In genomic region chr17:75470325-75470724, GRCm38 (mm10) we compare ENCODE assay signal across 26 mouse cellular contexts. TPM values are rescaled to one million over a fixed set of nuclear protein-coding genes. Genes with fewer than 3 reads are reported as not detected.
A peak's percentile ranks its signal among the peaks of the same experiment; 100 is the strongest.
DNase-seq lines count a peak whose midpoint lies in the region; ATAC-seq and TF ChIP-seq lines count a peak whose summit lies in the region.
"Had no signal": no experiment of that assay in that cellular context is flagged by ENCODE, and none has a peak within 500 bp of the region (broad histone marks: within the 10 kb centered on the region; RNA-seq: fewer than 3 reads in every experiment).

No protein-coding gene starts in this region.

- no peak overlapping the region for H3K4me3 ChIP-seq in lung, postnatal 0 days (ENCODE audit: low read depth, low read length)
- H3K4me3 ChIP-seq in lung, adult 2 months (replicated peaks; ENCODE audit: extremely low read depth, low read depth, low read length): no peak overlapping the region
- H3K4me3 ChIP-seq in CH12.LX (replicated peaks in 1 of 3; ENCODE audit: low read depth in 2 of 3, low read length in 2 of 3, poor library complexity in 1 of 3): peak overlapping the region in 1 of 3 experiments; percentile 3
- H3K4me3 ChIP-seq in embryonic fibroblast, embryonic 13.5 days (ENCODE audit: insufficient read depth, low read length): no peak overlapping the region
- no peak overlapping the region for H3K4me3 ChIP-seq in heart, embryonic 10.5 days
- H3K4me3 ChIP-seq: embryonic facial prominence, embryonic 13.5 days; embryonic facial prominence, embryonic 15.5 days; forebrain, embryonic 13.5 days; forebrain, embryonic 15.5 days had no signal

- H3K27ac ChIP-seq in lung, postnatal 0 days (ENCODE audit: low read length): no peak overlapping the region
- H3K27ac ChIP-seq in CH12.LX (ENCODE audit: insufficient read depth, low read depth): peak overlapping the region; percentile 80
- peak overlapping the region; percentile 80 for H3K27ac ChIP-seq in embryonic fibroblast, embryonic 13.5 days (ENCODE audit: insufficient read depth, low read length)
- H3K27ac ChIP-seq in heart, embryonic 10.5 days: no peak overlapping the region
- H3K27ac ChIP-seq: embryonic facial prominence, embryonic 13.5 days; embryonic facial prominence, embryonic 15.5 days; forebrain, embryonic 13.5 days; forebrain, embryonic 15.5 days had no signal

- H3K9ac ChIP-seq in lung, postnatal 0 days (replicated peaks; ENCODE audit: low read depth): no peak overlapping the region
- peak overlapping the region; percentile 68 for H3K9ac ChIP-seq in CH12.LX (ENCODE audit: insufficient read depth, low read depth)
- H3K9ac ChIP-seq: embryonic facial prominence, embryonic 13.5 days; embryonic facial prominence, embryonic 15.5 days; forebrain, embryonic 13.5 days; forebrain, embryonic 15.5 days; forebrain, postnatal 0 days had no signal

- no peaks in the 10 kb centered on the region for H3K36me3 ChIP-seq in lung, postnatal 0 days (ENCODE audit: insufficient read depth, low read length)
- peaks cover 0 to 21% of the 10 kb centered on the region in 2 experiments for H3K36me3 ChIP-seq in CH12.LX (replicated peaks in 1 of 2; ENCODE audit: control insufficient read depth in 1 of 2, insufficient read depth in 1 of 2, low read length in 1 of 2)
- no peaks in the 10 kb centered on the region for H3K36me3 ChIP-seq in heart, embryonic 10.5 days
- H3K36me3 ChIP-seq: embryonic facial prominence, embryonic 13.5 days; embryonic facial prominence, embryonic 15.5 days; forebrain, embryonic 15.5 days had no signal

- DNase-seq in lung, postnatal 0 days (ENCODE audit: low spot score): peak; percentile 56
- DNase-seq in lung, adult 2 months: no peak
- DNase-seq in A20 (ENCODE audit: low read depth, low spot score): peak; percentile 35
- DNase-seq in CH12.LX (ENCODE audit: extremely low read depth): no peak
- DNase-seq in heart, embryonic 10.5 days (ENCODE audit: low spot score): no peak
- no peak for DNase-seq in embryo, embryonic 11 days
- DNase-seq: adrenal gland, adult 8-10 months; adrenal gland, postnatal 14 days; adrenal gland, postnatal 36 days; B cell, adult 2 months; cerebellum, adult 11-12 months; cerebellum, adult 2 months; cerebellum, adult 9-10 months; cerebellum, postnatal 10 days; cerebellum, postnatal 25 days; forebrain, postnatal 0 days had no signal

- no peaks in the 10 kb centered on the region for H3K27me3 ChIP-seq in lung, postnatal 0 days (replicated peaks; ENCODE audit: insufficient read depth, low read length)
- H3K27me3 ChIP-seq in CH12.LX (replicated peaks): no peaks in the 10 kb centered on the region
- H3K27me3 ChIP-seq in heart, embryonic 10.5 days (ENCODE audit: insufficient read depth, poor library complexity, severe bottlenecking): no peaks in the 10 kb centered on the region
- H3K27me3 ChIP-seq: embryonic facial prominence, embryonic 15.5 days; forebrain, embryonic 13.5 days; forebrain, embryonic 15.5 days; Patski had no signal

- no peak for TF ChIP-seq RAD21 in CH12.LX (IDR thresholded peaks at IDR 0.05; ENCODE audit: low read depth, low read length)

- 29% methylated on average over 6 of the region's 6 CpGs for WGBS in lung, postnatal 0 days
- 39% methylated on average over 6 of the region's 6 CpGs for WGBS in lung, adult 2 months
- 78% methylated on average over 6 of the region's 6 CpGs for WGBS in heart, embryonic 10.5 days

- no peaks in the 10 kb centered on the region for H3K9me3 ChIP-seq in lung, postnatal 0 days (ENCODE audit: low read length)
- no peaks in the 10 kb centered on the region for H3K9me3 ChIP-seq in CH12.LX (replicated peaks; ENCODE audit: low read length)
- H3K9me3 ChIP-seq in heart, embryonic 10.5 days: no peaks in the 10 kb centered on the region
- H3K9me3 ChIP-seq: embryonic facial prominence, embryonic 13.5 days; embryonic facial prominence, embryonic 15.5 days; forebrain, embryonic 13.5 days; forebrain, embryonic 15.5 days had no signal

- TF ChIP-seq CTCF in lung, postnatal 0 days (IDR thresholded peaks at IDR 0.05): no peak
- no peak for TF ChIP-seq CTCF in lung, adult 2 months (IDR thresholded peaks at IDR 0.05; ENCODE audit: insufficient read depth, low read length)
- TF ChIP-seq CTCF in CH12.LX (conservative IDR thresholded peaks at IDR 0.05 in 1 of 2, IDR thresholded peaks at IDR 0.05 in 1 of 2; ENCODE audit: low read depth in 2 of 2, low read length in 2 of 2): no peak
- TF ChIP-seq CTCF in embryonic fibroblast, embryonic 13.5 days (IDR thresholded peaks at IDR 0.05; ENCODE audit: borderline replicate concordance, insufficient read depth, low read length): no peak

- TF ChIP-seq EP300 in lung, postnatal 0 days (IDR thresholded peaks at IDR 0.05): peak; percentile 90
- TF ChIP-seq EP300 in CH12.LX (IDR thresholded peaks at IDR 0.05; ENCODE audit: low read length): no peak

- peak; percentile 70 for ATAC-seq in lung, postnatal 0 days
- no peak for ATAC-seq in megakaryocyte-erythroid progenitor cell, adult 5-6 weeks (replicated peaks; ENCODE audit: low FRiP score, low TSS enrichment, poor library complexity, severe bottlenecking)
- ATAC-seq: activated CD4-positive, CD25-positive, alpha-beta regulatory T cell, adult 4 months; CD4-positive, CD25-positive, alpha-beta regulatory T cell, adult 4 months; forebrain, embryonic 13.5 days; forebrain, embryonic 15.5 days; forebrain, postnatal 0 days had no signal

- dilution Hi-C loops in CH12.LX (cut with MboI; ENCODE audit: extremely low pct_ligation_motif_present, extremely low pct_unique_long_range_greater_than_20kb, low sequenced_read_pairs): no loop called here

- in situ Hi-C loops in CH12.LX (cut with MboI; ENCODE audit: low pct_ligation_motif_present, low pct_unique_long_range_greater_than_20kb, low sequenced_read_pairs): no loop called here

- TF ChIP-seq POLR2A in lung, adult 2 months (IDR thresholded peaks at IDR 0.05; ENCODE audit: borderline replicate concordance, extremely low read depth, low read depth, low read length): no peak
- TF ChIP-seq POLR2A in CH12.LX (IDR thresholded peaks at IDR 0.05; ENCODE audit: low read depth, low read length): no peak
- TF ChIP-seq POLR2A in embryonic fibroblast, embryonic 13.5 days (IDR thresholded peaks at IDR 0.05; ENCODE audit: low read depth, low read length): no peak

- peaks cover 10% of the 10 kb centered on the region; the same call in 1 of the 2 replicates for H3K4me1 ChIP-seq in lung, postnatal 0 days (ENCODE audit: insufficient read depth, low read depth, low read length)
- peaks cover 5% of the 10 kb centered on the region for H3K4me1 ChIP-seq in lung, adult 2 months (ENCODE audit: control insufficient read depth, insufficient read depth, low read length)
- peaks cover 14 to 55% of the 10 kb centered on the region in 2 experiments for H3K4me1 ChIP-seq in CH12.LX (ENCODE audit: control insufficient read depth in 1 of 2, insufficient read depth in 2 of 2)
- H3K4me1 ChIP-seq in embryonic fibroblast, embryonic 13.5 days (ENCODE audit: control insufficient read depth, insufficient read depth, low read length): peaks cover 23% of the 10 kb centered on the region
- H3K4me1 ChIP-seq in heart, embryonic 10.5 days: peaks cover 24% of the 10 kb centered on the region

- H3K79me2 ChIP-seq in CH12.LX (replicated peaks; ENCODE audit: control insufficient read depth, extremely low read depth, insufficient read depth, poor library complexity, severe bottlenecking): peaks cover 72% of the 10 kb centered on the region

- H3K4me2 ChIP-seq in lung, postnatal 0 days (replicated peaks; ENCODE audit: low read depth, low read length): no peak overlapping the region
- peak overlapping the region; percentile 80 for H3K4me2 ChIP-seq in CH12.LX (ENCODE audit: insufficient read depth, low read depth, poor library complexity, severe bottlenecking)
- H3K4me2 ChIP-seq: embryonic facial prominence, embryonic 13.5 days; embryonic facial prominence, embryonic 15.5 days; forebrain, embryonic 13.5 days; forebrain, embryonic 15.5 days had no signal

TF ChIP-seq in CH12.LX, 34 proteins besides CTCF, POLR2A, EP300 and RAD21:
- TF ChIP-seq SIN3A (IDR thresholded peaks at IDR 0.05; ENCODE audit: low read length) (peak; percentile 28; the same call in 1 of the 2 replicates), PAX5 (IDR thresholded peaks at IDR 0.05; ENCODE audit: low read length) (no peak), CHD1 (IDR thresholded peaks at IDR 0.05; ENCODE audit: low read depth, low read length) (peak; percentile 43; the same call in 1 of the 2 replicates), BHLHE40 (IDR thresholded peaks at IDR 0.05; ENCODE audit: low read depth, low read length) (0 out of 2 replicates have a peak, but pooled peaks have one; percentile 3), MEF2A (IDR thresholded peaks at IDR 0.05; ENCODE audit: borderline replicate concordance, low read depth, low read length) (0 out of 2 replicates have a peak, but pooled peaks have one; percentile 24), MAFK (IDR thresholded peaks at IDR 0.05; ENCODE audit: insufficient replicate concordance, low read length) (no peak)
TF ChIP-seq in CH12.LX: peak in this region for 4.

RNA-seq across cellular contexts. Expression of gene Rasgrp3, which starts 34.6 kb away (rescaled TPM):
- 32.1 and 36.3 TPM in 2 replicates for polyA plus RNA-seq in lung, postnatal 0 days (2015; fragmentation: Nextera tagmentation; extraction: Ambion mirVana)
- 14.5 and 27.0 TPM in 2 replicates for polyA plus RNA-seq in lung, adult 2 months (2012; rRNA removed)
- total RNA-seq in CH12.LX (2012; rRNA removed) (79.6 and 115 TPM in 2 replicates), CH12.LX (2014; rRNA removed) (164 and 166 TPM in 2 replicates)
- 161 and 162 TPM in 2 replicates for polyA plus RNA-seq in CH12.LX (2012; ENCODE audit: insufficient read length, low read depth)
- 3.6 and 7.5 TPM in 2 replicates for polyA plus RNA-seq in embryonic fibroblast, embryonic 13.5 days (2011; ENCODE audit: insufficient read length, low read depth, missing spikeins)
- 15.4 and 18.5 TPM in 2 replicates for polyA plus RNA-seq in heart, embryonic 10.5 days (2016; fragmentation: Nextera tagmentation; extraction: Ambion mirVana)
- total RNA-seq in megakaryocyte-erythroid progenitor cell, adult 5-6 weeks (2014; fragmentation: Nextera tagmentation): not detected in 2 replicates
- not detected in 2 replicates for total RNA-seq in megakaryocyte-erythroid progenitor cell, adult 5-6 weeks (2017)
- total RNA-seq: MEL had no signal

Comparison
In these comparisons a context has a peak if more than half of its experiments do, and no peak if none do; other contexts are left out.
1. DNase-seq: peak in lung, postnatal 0 days (single experiment) and A20 (single experiment); none in lung, adult 2 months (single experiment), CH12.LX (single experiment), heart, embryonic 10.5 days (single experiment) and embryo, embryonic 11 days (single experiment).
2. H3K27ac ChIP-seq: peak in CH12.LX (single experiment) and embryonic fibroblast, embryonic 13.5 days (single experiment); none in lung, postnatal 0 days (single experiment) and heart, embryonic 10.5 days (single experiment).